Mouse (Mus musculus) lung, adult 2 months (tissue): ENCODE data around the gene T2. TPM values are rescaled to one million over a fixed set of nuclear protein-coding genes. Genes with fewer than 3 reads are reported as not detected.

Experiments used
- DNase-seq: peaks from one replicate; pipeline ENCODE4 v3.0.0; 2022
- H3K4me1 ChIP-seq: fragments of 200-500 bp; 2 replicates; pipeline ENCODE4 v1.6.1; 2011; ENCODE audit warnings: low read length; ENCODE audit not compliant: control insufficient read depth, insufficient read depth
- H3K4me3 ChIP-seq: fragments of 200-500 bp; replicated peaks from 2 replicates; pipeline ENCODE3; 2011; ENCODE audit warnings: low read depth, mild to moderate bottlenecking, control low read depth, low read length; ENCODE audit errors: extremely low read depth
- CTCF ChIP-seq: fragments of 200-500 bp; IDR thresholded peaks from 2 replicates; pipeline ENCODE4 v1.5.1; 2011; ENCODE audit warnings: mild to moderate bottlenecking, low read length, control low read depth; ENCODE audit not compliant: insufficient read depth
- POLR2A ChIP-seq: fragments of 200-500 bp; IDR thresholded peaks from 2 replicates; pipeline ENCODE4 v1.6.1; 2011; ENCODE audit warnings: low read depth, mild to moderate bottlenecking, control low read depth, low read length, borderline replicate concordance; ENCODE audit errors: extremely low read depth
- WGBS: fragments of 180-500 bp; shearing (Covaris S2); methylation state at CpG from one replicate; pipeline ENCODE4 v1.1.7; 2018; 5-methylcytosine and 5-hydroxymethylcytosine counted together
- polyA plus RNA-seq: library from polyadenylated mRNA; depleted of rRNA; stranded (reverse); fragments of >200 nt; gene quantifications from 2 replicates; pipeline ENCODE4 v1.2.3, GENCODE M21; 2012

The T2 gene
- polyA plus RNA-seq, 1 experiment, result 3.7 TPM

GRCm38 (mm10) chr17:8432179-8432800, 76.5 kb downstream of the T2 start:
- TF ChIP-seq CTCF, result no peak
- no peak for TF ChIP-seq POLR2A
- H3K4me1 ChIP-seq, result no peaks in the 10 kb centered on the region
- DNase-seq, result no peak
- 5% methylated on average over 17 of the region's 17 CpGs for WGBS
- no peak overlapping the region for H3K4me3 ChIP-seq

- TF ChIP-seq CTCF (no peak), POLR2A (no peak)
- WGBS, result 1% methylated on average over 52 of the region's 52 CpGs
- H3K4me1 ChIP-seq, result no peaks in the 10 kb centered on the region
- no peak overlapping the region for H3K4me3 ChIP-seq
- no peak for DNase-seq
Observed at GRCm38 (mm10) chr17:8433121-8433977, 77.6 kb downstream of the T2 start.

GRCm38 (mm10) chr17:8433978-8434960, 78.5 kb downstream of the T2 start, which contains the start of gene T:
T (plus strand) TSS chr17:8434423.
- H3K4me3 ChIP-seq, result no peak within 1 kb of the TSS
- DNase-seq, result no peak
- WGBS, result 2% methylated on average over 65 of the region's 65 CpGs
- TF ChIP-seq POLR2A (no peak), CTCF (no peak)
- H3K4me1 ChIP-seq, result no peaks in the 10 kb centered on the region

GRCm38 (mm10) chr17:8436184-8436583, 80.4 kb downstream of the T2 start:
- DNase-seq, result no peak
- Histone ChIP-seq H3K4me3 (no peak overlapping the region), H3K4me1 (no peaks in the 10 kb centered on the region)
- WGBS, result 45% methylated on average over 7 of the region's 7 CpGs
- TF ChIP-seq POLR2A (no peak), CTCF (no peak)

GRCm38 (mm10) chr17:8444062-8444461, 88.3 kb downstream of the T2 start:
- WGBS, result 63% methylated on average over 3 of the region's 3 CpGs
- no peak for DNase-seq
- TF ChIP-seq CTCF (no peak), POLR2A (no peak)
- no peak overlapping the region for H3K4me3 ChIP-seq
- H3K4me1 ChIP-seq, result no peaks in the 10 kb centered on the region

- Histone ChIP-seq H3K4me3 (no peak overlapping the region), H3K4me1 (no peaks in the 10 kb centered on the region)
- no peak for DNase-seq
- TF ChIP-seq POLR2A, result no peak
- TF ChIP-seq CTCF, result no peak
- WGBS, result 26% methylated on average over 9 of the region's 9 CpGs
Observed at GRCm38 (mm10) chr17:8447676-8448192, 91.9 kb downstream of the T2 start.

- no peak for DNase-seq
- H3K4me3 ChIP-seq, result no peak overlapping the region
- WGBS, result 73% methylated on average over 3 of the region's 3 CpGs
- no peaks in the 10 kb centered on the region for H3K4me1 ChIP-seq
- TF ChIP-seq CTCF, result no peak
- TF ChIP-seq POLR2A, result no peak
Observed at GRCm38 (mm10) chr17:8448324-8448723, 92.5 kb downstream of the T2 start.

- Histone ChIP-seq H3K4me1 (no peaks in the 10 kb centered on the region), H3K4me3 (no peak overlapping the region)
- WGBS, result 44% methylated on average over 6 of the region's 6 CpGs
- DNase-seq, result no peak
- no peak for TF ChIP-seq CTCF
- no peak for TF ChIP-seq POLR2A
Observed at GRCm38 (mm10) chr17:8455196-8455595, 99.4 kb downstream of the T2 start.

GRCm38 (mm10) chr17:8455601-8456000, 99.8 kb downstream of the T2 start:
- WGBS, result 61% methylated on average over 7 of the region's 7 CpGs
- TF ChIP-seq POLR2A (no peak), CTCF (no peak)
- DNase-seq, result no peak
- Histone ChIP-seq H3K4me1 (no peaks in the 10 kb centered on the region), H3K4me3 (no peak overlapping the region)
